Mouse (Mus musculus): ENCODE data around the gene Dixdc1. TPM values are rescaled to one million over a fixed set of nuclear protein-coding genes. Genes with fewer than 3 reads are reported as not detected.

Dixdc1 gene
- 1 to 10 TPM; 2.4 to 4.0 TPM for total RNA-seq (2021)
- long read RNA-seq, experiment 1, full-length matches to known transcripts: 2 of 2 reads
- long read RNA-seq, experiment 1, partial matches to known transcripts: 0 of 2 reads
- long read RNA-seq, experiment 1, other reads (novel, unspliced or antisense): 0 of 2 reads
- long read RNA-seq, experiment 2, partial matches to known transcripts: 1 of 4 reads
- long read RNA-seq, experiment 2, other reads (novel, unspliced or antisense): 3 of 4 reads

DNA sequence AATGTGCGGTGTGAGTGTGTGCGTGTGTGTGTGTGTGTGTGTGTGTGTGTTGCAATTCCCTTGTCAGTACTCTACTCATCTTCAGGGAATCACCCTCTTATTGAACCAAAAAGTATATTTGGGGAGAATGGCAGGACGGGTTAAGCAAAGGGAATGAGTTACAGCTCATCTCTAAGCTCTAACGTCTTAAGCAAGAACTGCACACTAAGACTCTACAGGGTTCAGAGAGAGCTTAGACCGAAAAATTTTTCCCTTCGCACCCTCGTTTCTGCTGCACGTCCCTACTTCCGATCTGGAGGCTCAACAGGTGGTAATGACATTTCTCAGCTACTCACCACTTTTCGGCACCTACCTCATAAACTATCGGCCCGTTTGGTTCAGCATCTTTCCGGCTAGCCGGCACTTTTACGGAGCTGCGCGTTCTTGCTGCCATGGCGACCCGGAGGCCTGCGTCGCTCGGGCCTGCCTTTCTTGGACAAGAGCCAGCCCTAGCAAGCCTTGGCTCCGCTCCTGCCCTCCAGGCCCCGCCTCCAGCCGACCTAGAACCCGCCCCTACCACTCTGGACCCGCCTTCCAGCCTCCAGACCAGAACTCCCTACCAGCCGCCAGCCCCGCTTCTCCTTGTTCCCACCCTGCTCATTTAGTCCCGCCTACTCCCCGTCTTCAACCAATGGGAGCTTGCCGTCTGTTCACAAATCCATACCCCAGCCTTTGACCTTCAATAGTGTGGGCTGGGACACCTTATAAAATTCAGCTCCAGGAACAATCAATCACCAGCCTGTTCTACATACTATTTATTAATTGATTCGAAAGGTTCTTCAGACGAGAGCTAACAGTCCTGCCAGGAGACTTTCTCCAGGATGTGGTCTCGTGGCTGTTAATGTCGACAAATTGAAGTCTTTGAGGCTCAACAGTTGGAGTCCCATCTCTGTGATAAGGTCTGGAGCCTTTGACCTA is at the start of gene Dixdc1:
Gene Dixdc1 (minus strand): TSS at position 604 of the 957 bp plus-strand sequence.
- DNase-seq: peak; percentile 92

DNA sequence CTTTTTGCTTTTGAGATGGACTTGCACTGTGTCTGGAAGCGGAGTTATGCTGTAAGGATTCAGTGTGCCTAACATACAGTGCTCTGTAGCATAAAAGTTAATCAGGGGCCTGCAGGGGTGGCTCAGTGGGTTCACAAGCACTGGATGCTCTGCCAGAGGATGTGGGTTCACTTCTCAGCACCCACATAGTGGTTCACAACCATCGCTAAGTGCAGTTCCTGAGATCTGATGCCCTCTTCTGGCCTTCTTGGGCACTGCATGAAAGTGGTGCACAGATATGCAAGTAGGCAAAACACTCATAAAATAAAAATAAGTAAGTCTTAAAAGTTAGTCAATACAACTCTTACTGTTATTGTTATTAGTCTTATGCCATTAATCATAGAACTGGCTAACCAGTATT is 42.8 kb upstream of the Dixdc1 start:
- no peak for DNase-seq

DNA sequence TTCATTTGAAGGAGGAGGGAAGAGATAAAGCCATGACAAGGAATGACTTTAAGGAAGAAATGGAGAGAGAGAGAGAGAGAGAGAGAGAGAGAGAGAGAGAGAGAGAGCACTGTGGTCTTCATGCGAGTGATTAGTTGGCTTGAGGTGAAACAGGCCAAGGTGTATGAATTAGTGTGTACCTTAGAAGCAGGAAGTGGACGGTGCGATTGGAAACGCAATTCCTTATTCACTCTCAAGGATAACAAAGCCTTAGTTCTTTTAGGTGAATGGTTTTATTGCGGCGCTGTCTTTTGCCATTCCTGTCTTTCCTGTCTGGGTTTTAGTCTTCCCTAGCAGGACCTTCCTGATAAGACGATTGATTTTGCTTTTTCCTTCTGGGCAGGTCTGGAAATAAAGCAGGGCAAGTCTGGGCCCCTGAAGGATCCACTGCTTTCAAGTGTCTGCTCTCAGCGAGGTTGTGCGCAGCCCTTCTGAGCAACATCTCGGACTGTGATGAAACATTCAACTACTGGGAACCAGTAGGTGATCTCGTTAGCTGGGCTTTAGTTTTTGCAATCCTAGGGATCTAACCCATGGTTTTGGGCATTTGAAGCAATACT is 36.9 kb upstream of the Dixdc1 start:
- DNase-seq: no peak

DNA sequence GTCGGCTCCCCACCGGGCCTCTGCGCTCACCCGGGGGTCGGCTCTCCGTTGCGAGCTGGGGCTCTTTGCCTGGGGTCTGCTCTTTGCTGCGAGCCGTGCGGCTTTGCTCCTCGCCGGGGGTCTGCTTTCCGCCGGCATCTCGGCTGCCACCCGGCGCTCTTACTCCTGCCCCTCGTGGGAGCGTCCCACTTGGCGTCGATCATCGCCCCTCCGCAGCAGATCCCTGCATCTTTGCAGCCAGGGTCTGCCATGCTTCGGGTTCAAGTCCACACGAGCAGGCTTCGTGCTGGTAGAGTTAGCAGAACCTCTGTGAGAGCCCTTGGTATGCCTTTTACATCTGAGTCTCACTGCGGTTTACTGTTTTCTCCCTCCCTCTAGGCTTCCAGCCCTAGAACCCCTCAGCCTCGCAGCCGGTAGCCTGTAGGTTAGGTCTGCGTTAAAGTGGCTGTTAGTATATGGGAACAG is 36.4 kb upstream of the Dixdc1 start:
- no peak for DNase-seq

DNA sequence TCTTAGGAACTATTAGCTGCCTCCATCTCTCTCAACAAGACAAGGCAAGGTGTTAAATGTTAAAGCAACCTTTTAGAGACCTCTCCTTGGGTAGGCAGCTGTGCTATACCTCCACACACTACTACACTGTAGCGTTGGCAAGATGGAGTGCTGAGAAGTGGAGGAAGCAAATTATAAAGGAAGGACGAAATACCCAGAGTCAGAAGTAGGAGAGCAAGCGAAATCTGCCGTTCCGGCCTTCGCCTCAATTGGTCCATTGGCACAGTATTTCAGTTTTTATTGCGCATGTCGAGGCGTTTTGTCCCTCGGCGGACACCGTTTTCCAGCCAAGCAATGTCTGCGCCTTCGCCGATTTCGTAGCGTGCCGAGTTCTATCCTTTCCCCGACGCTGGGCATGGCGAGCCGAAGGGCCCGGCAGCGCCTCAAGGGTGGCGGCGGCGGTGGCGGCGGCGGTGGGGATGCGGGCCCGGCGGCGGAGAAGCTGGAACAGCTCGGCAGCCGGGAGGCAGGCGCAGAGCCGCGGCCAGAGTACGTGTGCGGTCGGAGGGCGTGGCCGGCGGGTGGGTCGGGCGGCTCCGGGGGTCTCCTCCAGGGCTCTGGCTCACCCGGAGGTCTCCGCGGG is 35.8 kb upstream of the Dixdc1 start, which contains the start of the genes Alg9 and 1110032A03Rik:
Gene Alg9 (plus strand): TSS at position 29 of the 622 bp plus-strand sequence.
Gene 1110032A03Rik (minus strand): TSS at position 530 of the 622 bp plus-strand sequence.
- DNase-seq: peak; percentile 84

DNA sequence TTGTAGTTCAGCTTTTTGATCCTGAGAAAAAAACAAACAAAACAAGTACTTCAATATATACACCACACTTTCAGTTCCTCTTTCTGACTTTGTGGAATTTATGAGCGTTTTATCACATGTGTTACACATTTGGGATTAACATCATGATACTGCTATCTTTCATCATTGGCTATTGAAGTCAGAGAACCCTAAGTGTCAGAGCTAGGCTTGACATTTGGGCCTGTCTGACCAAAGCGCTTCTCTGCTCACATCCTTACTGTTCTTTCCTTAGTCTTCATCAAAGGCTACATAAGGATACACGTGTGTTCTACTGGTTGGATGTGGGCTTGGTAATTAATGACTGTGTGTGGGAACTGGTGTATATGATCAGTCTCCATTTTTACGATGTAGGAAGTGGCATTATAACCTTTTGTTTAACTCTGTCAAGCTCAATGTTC is 34.7 kb upstream of the Dixdc1 start:
- no peak for DNase-seq

DNA sequence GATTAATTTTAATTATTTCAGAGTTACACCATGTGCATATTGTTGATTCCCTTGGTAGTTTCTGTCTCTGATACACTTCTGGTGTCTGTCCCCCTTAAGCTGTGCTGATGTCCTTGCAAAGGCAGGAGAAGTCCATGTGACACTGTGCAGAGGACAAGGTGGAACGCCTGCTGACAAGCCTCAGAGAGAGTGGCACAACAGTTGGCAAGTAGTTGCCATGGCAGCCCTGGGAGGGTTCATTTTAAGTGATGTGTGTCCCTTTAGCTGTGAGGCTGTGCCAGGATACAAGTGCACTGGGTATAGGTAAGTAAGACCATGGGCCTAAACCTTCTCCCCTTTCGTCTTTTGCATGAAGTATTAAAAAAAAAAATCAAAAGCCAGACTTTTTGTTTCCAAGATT is 30.7 kb upstream of the Dixdc1 start:
- no peak for DNase-seq

DNA sequence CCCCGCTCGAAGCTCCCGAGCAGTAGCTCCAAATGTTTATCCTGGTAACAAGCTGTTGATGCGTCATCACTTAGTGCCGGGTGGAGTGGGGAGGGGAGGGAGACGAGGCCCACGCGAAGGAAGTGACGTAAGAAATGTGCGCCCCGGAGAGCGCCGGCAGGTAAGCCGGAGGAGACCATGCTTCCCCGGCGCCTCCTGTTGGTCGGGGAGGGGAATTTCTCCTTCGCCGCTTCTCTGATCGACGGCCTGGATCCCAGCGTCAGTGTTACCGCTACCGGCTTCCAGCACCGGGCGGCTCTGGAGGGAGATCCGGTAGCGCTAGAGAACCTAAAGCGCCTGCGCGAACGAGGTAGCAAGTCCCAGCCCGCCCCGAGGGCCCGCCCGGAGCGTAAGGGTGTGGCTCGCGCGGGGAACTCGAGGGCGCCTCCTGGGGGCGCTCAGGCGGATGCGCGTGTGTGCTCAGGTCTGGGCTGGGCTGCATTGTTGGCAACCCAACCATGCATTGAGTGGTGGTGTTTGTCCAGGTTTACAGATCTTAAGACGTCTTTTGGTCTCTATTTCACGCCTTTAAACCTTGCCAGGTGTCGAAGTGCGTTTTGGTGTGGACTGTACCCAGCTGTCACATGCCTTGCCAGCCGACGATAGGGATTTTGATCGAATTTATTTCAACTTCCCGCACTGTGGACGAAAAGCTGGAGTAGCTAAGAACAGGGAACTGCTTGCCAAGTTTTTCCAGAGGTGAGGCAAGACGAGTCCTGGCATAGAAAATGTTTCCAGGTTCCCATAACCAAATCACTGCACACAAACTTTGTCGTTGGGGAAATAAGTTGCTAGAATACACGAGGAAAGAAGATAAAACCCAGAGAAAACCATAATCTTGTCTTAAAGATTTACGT is 29.0 kb upstream of the Dixdc1 start, which contains the start of gene Fdxacb1:
Gene Fdxacb1 (plus strand): TSS at position 130 of the 896 bp plus-strand sequence.
- DNase-seq: peak; percentile 96

DNA sequence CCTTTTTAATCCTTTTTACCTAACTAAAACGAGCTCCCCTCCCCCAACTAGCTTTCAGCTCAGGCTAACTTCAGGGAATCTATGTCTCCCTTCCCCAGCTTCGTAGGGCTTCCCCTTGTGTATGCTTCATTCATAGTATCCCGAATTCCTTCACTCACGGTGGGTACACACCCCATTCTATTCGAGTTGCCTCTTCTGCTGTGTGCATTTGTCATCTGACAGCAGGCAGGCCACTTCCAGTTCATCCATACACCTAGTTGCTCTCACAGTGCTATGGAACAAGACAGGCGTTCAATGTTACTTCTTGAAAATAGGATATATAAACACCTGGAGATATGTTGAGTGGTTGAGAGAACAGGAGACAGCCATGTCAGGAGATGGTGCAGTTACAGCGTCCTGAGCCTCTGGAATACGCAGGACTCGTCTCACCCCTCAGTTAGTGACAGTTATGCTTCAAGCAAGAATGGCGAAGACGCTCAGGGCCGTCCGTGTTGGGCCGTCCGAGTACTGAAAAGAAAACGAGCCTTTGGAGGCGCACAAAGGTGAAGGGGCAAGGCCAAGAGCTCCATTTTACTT is 28.3 kb upstream of the Dixdc1 start:
- no peak for DNase-seq

DNA sequence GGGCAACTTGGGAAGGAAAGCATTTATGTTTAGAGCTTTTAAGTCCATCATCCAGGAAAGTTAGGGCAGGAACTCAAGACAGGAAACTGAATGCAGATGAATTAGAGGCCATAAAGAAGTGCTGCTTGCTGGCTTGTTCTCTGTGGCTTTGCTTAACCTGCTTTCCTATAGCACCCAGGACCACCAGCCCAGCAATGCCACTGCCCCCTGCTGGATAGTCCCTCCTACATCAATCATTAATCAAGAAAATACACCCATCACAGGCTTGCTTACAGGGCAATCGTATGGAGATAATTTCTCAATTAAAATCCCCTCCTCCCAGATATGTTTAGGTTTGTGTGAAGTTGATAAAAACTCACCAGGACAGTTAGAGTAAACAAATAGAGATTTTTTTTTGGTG is 24.0 kb upstream of the Dixdc1 start:
- no peak for DNase-seq

DNA sequence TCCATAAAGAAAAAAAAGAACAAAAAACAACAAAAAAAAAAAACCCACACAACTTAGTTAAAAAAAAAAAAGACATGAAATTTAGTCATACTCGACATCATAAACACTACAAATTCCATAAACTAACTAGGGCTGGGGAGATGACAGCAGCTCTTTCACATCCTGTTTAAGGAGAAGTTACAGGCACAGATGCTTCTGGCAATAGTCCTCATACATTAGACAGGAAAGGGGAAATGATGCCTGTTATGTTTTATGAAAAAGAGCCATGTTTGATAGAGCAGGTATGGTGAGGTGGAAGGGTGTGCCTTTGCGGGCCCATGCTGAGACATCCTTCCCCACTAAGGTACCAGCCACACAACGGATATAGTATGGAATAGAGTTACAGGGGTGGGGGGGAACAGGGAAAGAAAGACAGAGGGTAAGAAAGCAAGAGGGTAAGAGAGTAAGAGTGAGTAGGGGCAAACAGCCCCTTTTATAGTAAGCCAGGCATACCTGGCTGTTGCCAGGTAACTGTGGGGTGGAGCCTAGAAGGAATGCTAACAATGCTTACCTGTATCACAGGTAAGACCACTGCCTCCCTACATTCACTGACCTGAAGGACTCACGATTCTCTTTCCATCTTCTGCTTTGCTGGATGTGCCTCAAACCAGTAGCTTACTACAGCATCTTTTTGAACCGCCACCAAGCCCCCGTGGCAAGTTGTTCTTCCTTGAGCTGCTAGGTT is 22.4 kb upstream of the Dixdc1 start:
- no peak for DNase-seq

DNA sequence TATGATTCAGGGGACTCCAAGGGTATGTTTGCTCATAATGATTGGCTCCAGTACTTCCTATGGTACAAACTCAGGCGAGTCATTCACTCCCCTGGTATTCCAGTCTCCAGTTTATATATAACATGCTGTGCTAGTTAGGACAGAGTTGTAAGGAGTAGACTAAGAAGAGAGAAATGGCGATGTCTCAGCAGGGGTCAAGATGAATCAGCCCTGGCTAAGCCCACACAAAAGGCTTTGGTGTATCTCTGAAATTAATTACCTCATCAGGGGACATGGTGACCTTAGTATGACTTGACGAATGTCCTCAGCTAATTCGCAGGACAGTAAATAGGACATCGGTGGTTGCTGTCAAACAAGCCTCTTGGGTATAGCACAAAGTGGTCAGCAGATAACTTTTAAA is 17.4 kb upstream of the Dixdc1 start:
- no peak for DNase-seq

DNA sequence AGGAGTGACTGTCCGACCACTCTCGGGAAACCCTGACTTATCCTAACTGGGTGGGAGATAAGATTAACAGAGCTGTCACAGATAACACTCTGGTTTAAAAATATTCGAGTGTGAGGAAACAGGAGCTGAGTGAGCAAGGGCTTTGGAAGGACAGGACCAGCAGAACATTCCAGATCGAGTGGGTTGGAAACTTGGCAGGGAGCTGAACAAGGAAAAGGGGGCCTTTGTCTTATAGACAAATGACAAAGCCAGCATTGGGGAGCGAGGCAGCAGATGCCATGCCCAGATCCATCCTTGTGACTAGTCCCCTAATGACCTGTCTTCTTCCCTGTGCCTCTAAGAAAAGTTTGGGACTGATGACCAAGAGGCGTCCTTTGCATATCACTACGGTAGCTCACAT is 14.6 kb upstream of the Dixdc1 start:
- DNase-seq: peak; percentile 20

DNA sequence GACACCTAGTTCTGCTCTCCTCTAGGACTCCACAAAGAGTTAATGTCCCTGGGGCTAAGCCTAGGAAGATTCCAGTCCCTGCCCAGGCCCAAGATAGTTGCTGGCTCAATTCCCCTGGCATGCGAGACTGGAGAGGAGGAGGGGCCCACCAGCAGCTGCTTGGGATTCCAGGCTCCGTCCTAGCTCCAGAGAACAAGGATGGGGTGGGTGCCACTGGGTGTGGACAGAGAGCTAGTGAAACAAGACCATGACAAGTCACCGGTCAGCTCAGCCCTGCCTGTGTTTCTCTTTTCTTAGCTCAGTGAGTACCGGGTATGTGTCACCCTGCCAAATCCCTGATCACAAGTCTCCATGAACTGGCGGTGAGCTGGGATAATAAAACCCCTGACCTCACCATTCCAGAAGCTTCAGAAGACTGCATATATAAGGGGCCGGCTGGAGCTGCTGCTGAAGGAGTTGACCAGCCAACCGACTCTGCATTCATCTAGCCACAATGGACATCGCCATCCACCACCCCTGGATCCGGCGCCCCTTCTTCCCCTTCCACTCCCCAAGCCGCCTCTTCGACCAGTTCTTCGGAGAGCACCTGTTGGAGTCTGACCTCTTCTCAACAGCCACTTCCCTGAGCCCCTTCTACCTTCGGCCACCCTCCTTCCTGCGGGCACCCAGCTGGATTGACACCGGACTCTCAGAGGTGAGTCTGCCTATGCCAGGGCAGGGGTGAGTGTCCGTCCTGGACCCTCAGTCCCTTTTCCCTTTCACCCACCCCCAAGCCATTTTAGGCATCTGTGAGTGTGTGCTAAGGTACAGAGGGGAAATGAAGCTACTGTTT is 13.7 kb upstream of the Dixdc1 start:
- DNase-seq: peak; percentile 96

DNA sequence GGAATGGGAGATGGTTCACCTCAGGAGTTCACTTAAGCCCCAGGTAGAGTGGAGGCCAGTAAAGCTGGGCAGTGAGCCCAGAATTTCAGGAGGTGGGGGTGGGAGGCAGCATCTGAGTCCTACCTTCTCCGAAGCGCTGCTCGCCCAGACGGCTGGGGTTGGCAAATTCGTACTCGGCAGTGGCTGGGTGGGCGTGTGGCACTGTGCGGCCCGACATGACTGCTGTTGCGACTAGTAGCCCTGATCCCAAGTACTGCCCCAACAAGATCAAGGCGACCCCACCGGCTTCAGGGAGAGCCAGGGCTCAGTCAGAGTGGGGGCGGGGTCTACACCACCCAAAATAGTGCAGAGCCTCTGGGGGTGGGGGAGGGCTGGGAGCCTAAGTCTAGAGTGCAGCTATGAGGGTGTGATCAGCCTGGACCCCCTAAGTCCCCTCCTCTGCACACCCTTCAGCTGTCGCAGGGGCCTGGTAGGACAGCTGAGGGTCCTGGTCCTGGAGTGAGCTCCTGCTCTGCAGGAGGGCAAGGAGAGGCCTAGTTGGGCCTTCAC is 12.8 kb upstream of the Dixdc1 start, which contains the start of gene Hspb2:
Gene Hspb2 (minus strand): TSS at position 301 of the 549 bp plus-strand sequence.
- DNase-seq: peak; percentile 75

DNA sequence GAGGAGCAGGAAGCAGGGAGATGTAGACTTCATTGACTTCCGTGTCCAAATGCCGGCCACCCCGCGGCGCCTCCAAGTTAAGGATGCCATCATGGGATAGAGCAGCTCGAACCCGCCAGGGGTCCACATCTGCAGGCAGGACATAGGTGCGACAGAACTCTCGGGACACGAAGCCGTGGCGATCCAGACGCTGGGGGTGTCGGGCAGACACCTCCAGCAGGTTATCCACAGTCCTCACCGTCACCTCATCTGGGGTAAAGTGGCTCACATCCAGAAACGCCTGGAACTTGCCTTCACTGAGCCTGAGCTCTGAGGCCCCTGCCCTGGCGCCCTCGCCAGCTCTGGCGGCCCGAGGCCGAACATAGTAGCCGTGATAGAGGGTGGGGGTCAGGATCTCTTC is 12.0 kb upstream of the Dixdc1 start, which contains the start of gene Cryab:
Gene Cryab (plus strand): TSS at position 3 of the 400 bp plus-strand sequence.
- peak; percentile 38 for DNase-seq

DNA sequence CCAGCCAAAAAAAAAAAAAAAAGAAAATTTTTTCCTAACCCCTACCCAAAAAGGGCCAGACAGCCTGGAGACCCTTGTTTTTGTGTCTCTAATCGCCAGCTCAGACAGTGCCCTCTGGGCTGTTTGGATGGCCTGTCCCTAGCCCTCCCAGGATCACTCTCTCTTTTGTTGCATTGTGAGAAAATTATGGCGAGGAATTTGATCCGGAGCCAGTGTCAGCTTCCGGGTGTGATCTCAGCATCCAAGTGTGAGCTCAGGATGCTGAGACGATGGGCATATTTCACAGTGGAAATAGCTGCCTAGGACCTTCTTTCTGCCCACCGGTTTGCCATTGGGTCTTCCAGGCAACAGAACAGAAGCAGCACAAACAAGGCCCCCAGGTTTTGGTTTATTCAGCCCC is 11.4 kb upstream of the Dixdc1 start:
- no peak for DNase-seq

DNA sequence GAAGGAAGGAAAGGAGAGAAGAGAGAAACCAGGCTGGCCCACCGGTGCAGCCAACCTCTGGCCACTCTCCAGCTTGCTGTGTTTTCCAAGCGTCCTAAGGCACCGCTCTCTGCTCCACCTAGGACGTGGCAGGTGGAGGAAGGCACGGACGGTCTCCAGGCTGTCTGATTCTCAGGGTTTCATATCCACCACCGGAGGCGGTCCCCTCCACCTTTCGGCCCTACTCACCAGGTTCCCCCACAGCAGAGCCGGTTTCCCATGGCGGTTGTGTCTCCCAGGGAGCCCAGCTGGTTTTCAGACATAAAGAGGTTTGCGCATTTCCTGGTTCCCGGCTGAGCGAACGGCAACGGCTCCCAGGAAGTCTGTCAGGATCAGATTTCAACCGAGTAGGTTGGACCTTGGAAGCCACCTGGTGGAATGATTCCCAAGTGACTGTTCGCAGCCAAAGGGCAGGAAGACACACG is 6.9 kb upstream of the Dixdc1 start, which contains the start of gene 2310030G06Rik:
Gene 2310030G06Rik (minus strand): TSS at position 323 of the 464 bp plus-strand sequence.
- DNase-seq: no peak

Data from gastrocnemius, postnatal 25 days (tissue).